Mouse (Mus musculus) hindbrain, embryonic 16.5 days (tissue): Measurements from ENCODE around the gene Dusp13. TPM values are rescaled to one million over a fixed set of nuclear protein-coding genes. Genes with fewer than 3 reads are reported as not detected.

Source experiments
- ATAC-seq: fragments of 200-750 bp; cut with Nextera tagmentation; 2 replicates; pipeline ENCODE4 v1.8.0; 2017; ENCODE audit warnings: moderate TSS enrichment, moderate library complexity
- H3K27ac ChIP-seq: fragments of 300-500 bp; sonication (generic); 2 replicates; pipeline ENCODE4 v1.5.1; 2014; ENCODE audit warnings: low read depth, mild to moderate bottlenecking, control low read depth, low read length, moderate library complexity
- H3K27me3 ChIP-seq: fragments of 300-500 bp; sonication (generic); replicated peaks from 2 replicates; pipeline ENCODE4 v1.6.1; 2014; ENCODE audit warnings: low read length; ENCODE audit not compliant: control insufficient read depth, insufficient read depth
- H3K36me3 ChIP-seq: fragments of 300-500 bp; sonication (generic); 2 replicates; pipeline ENCODE4 v1.6.1; 2014; ENCODE audit warnings: mild to moderate bottlenecking, low read length, moderate library complexity, mixed read lengths; ENCODE audit not compliant: control insufficient read depth, insufficient read depth
- H3K4me1 ChIP-seq: fragments of 300-500 bp; sonication (generic); 2 replicates; pipeline ENCODE4 v1.6.1; 2014; ENCODE audit warnings: low read depth, low read length; ENCODE audit not compliant: control insufficient read depth, insufficient read depth
- H3K4me2 ChIP-seq: fragments of 300-500 bp; sonication (generic); 2 replicates; pipeline ENCODE4 v1.6.1; 2014; ENCODE audit warnings: mild to moderate bottlenecking, low read length, control low read depth, moderate library complexity
- H3K4me3 ChIP-seq: fragments of 300-500 bp; sonication (generic); 2 replicates; pipeline ENCODE4 v1.5.1; 2014; ENCODE audit warnings: mild to moderate bottlenecking, low read length, control low read depth, moderate library complexity
- H3K9ac ChIP-seq: fragments of 300-500 bp; sonication (generic); 2 replicates; pipeline ENCODE4 v1.6.1; 2014; ENCODE audit warnings: low read depth, mild to moderate bottlenecking, control low read depth, low read length, moderate library complexity
- H3K9me3 ChIP-seq: fragments of 300-500 bp; sonication (generic); 2 replicates; pipeline ENCODE4 v1.6.1; 2014; ENCODE audit warnings: mild to moderate bottlenecking, low read length, moderate library complexity; ENCODE audit not compliant: control insufficient read depth
- WGBS: fragments of 180-500 bp; shearing (Covaris S2); extraction: QIAGEN DNeasy Blood & Tissue Kit; methylation state at CpG from one replicate; pipeline ENCODE4 v1.1.7; 2014; 5-methylcytosine and 5-hydroxymethylcytosine counted together
- polyA plus RNA-seq: library from polyadenylated mRNA; unstranded; fragments of >200 nt; fragmentation: Nextera tagmentation; extraction: Ambion mirVana; gene quantifications from 2 replicates; pipeline ENCODE4 v1.2.1, GENCODE M21; 2015

Dusp13 gene
- polyA plus RNA-seq, 1 experiment from 2014 or later = not detected

- Histone ChIP-seq H3K4me2 (no peak overlapping the region), H3K9ac (no peak overlapping the region), H3K27ac (no peak overlapping the region), H3K36me3 (no peaks in the 10 kb centered on the region), H3K27me3 (no peaks in the 10 kb centered on the region), H3K4me3 (no peak overlapping the region), H3K4me1 (no peaks in the 10 kb centered on the region), H3K9me3 (no peaks in the 10 kb centered on the region)
- ATAC-seq = no peak
- 82% methylated on average over 6 of the region's 6 CpGs for WGBS
Measured at GRCm38 (mm10) chr14:21695020-21695419, 56.0 kb downstream of the Dusp13 start.

- no peak for ATAC-seq
- H3K4me1 ChIP-seq = peaks cover 4% of the 10 kb centered on the region; the same call in 1 of the 2 replicates
- H3K36me3 ChIP-seq = no peaks in the 10 kb centered on the region
- 81% methylated on average over 3 of the region's 3 CpGs for WGBS
- no peak overlapping the region for H3K9ac ChIP-seq
- H3K27me3 ChIP-seq = peaks cover 4% of the 10 kb centered on the region; the same call in 1 of the 2 replicates
- no peaks in the 10 kb centered on the region for H3K9me3 ChIP-seq
- no peak overlapping the region for H3K4me2 ChIP-seq
- no peak overlapping the region for H3K27ac ChIP-seq
- no peak overlapping the region for H3K4me3 ChIP-seq
Measured at GRCm38 (mm10) chr14:21691070-21691469, 59.9 kb downstream of the Dusp13 start.

- WGBS = 11% methylated on average over 47 of the region's 49 CpGs
- Histone ChIP-seq H3K4me3 (peak overlapping the region; percentile 30), H3K9me3 (no peaks in the 10 kb centered on the region), H3K27ac (no peak overlapping the region), H3K4me1 (peaks cover 10% of the 10 kb centered on the region), H3K9ac (peak overlapping the region; percentile 50), H3K36me3 (no peaks in the 10 kb centered on the region), H3K4me2 (peak overlapping the region; percentile 60), H3K27me3 (peaks cover 4% of the 10 kb centered on the region; the same call in 1 of the 2 replicates)
- peak; percentile 28; the same call in 1 of the 2 replicates for ATAC-seq
Measured at GRCm38 (mm10) chr14:21686376-21687279, 64.4 kb downstream of the Dusp13 start.

- no peak overlapping the region for H3K27ac ChIP-seq
- H3K27me3 ChIP-seq = peaks cover 4% of the 10 kb centered on the region; the same call in 1 of the 2 replicates
- H3K4me2 ChIP-seq = no peak overlapping the region
- no peaks in the 10 kb centered on the region for H3K36me3 ChIP-seq
- no peak overlapping the region for H3K9ac ChIP-seq
- no peak overlapping the region for H3K4me3 ChIP-seq
- WGBS = 87% methylated on average over 10 of the region's 10 CpGs
- ATAC-seq = no peak
- no peaks in the 10 kb centered on the region for H3K9me3 ChIP-seq
- peaks cover 10% of the 10 kb centered on the region for H3K4me1 ChIP-seq
Measured at GRCm38 (mm10) chr14:21685411-21686146, 65.4 kb downstream of the Dusp13 start.

- Histone ChIP-seq H3K36me3 (no peaks in the 10 kb centered on the region), H3K4me3 (no peak overlapping the region), H3K4me1 (peaks cover 16% of the 10 kb centered on the region), H3K9ac (no peak overlapping the region), H3K4me2 (no peak overlapping the region), H3K27ac (no peak overlapping the region), H3K27me3 (peaks cover 4% of the 10 kb centered on the region; the same call in 1 of the 2 replicates), H3K9me3 (no peaks in the 10 kb centered on the region)
- 79% methylated on average over 4 of the region's 4 CpGs for WGBS
- ATAC-seq = no peak
Measured at GRCm38 (mm10) chr14:21683834-21684233, 67.1 kb downstream of the Dusp13 start.

Other genes starting within 250 kb of the Dusp13 start
- gene Dupd1, start 36.6 kb downstream of the Dusp13 start, polyA plus RNA-seq = 0.14 TPM in 1 of 2 replicates, not detected in the other
- 20.4 TPM in 2 replicates for gene Samd8, start 650 bp downstream of the Dusp13 start, polyA plus RNA-seq
- 300 and 327 TPM in 2 replicates for gene Vdac2, start 74.1 kb upstream of the Dusp13 start, polyA plus RNA-seq
- gene Comtd1, start 97.8 kb upstream of the Dusp13 start, polyA plus RNA-seq = 59.2 and 68.9 TPM in 2 replicates
- gene Zfp503, start 238.4 kb upstream of the Dusp13 start, polyA plus RNA-seq = 8.0 and 9.9 TPM in 2 replicates